Mouse (Mus musculus) erythroblast, embryonic 14.5 days (primary cell): ENCODE measurements around the gene Trim67.

Experiments
- GATA1 ChIP-seq: IDR thresholded peaks from 2 replicates; pipeline ENCODE4 v1.6.1; 2012; ENCODE audit warnings: low read length, inconsistent platforms, mixed read lengths
- TAL1 ChIP-seq: IDR thresholded peaks from 3 replicates; pipeline ENCODE4 v1.6.1; 2012; ENCODE audit warnings: low read length, inconsistent platforms, mixed read lengths

DNA sequence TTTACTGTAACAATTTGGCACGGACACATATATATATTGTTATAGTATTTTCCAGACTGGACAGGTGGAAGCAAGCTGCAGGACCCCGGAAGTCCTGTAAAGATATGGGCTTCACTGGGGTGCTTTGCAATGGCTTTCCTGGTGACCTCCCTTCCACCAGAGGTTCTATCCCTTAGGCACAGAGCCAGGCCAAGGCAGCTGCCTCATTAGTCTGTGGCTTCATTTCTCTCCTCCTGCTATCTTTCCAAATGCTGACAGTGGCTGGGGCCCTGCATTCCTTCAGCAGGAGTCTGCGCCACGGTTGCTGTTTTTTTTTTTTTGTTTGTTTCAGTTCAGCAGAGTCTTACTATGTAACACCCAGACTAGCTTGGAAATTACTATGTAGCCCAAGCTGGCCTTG lies 1.1 kb upstream of the Trim67 start:
- TF ChIP-seq GATA1: no peak
- TF ChIP-seq TAL1: no peak
